Mouse (Mus musculus): Measurements from ENCODE around the gene Ilkap. TPM values are rescaled to one million over a fixed set of nuclear protein-coding genes. Genes with fewer than 3 reads are reported as not detected.
A peak's percentile ranks its signal among the peaks of the same experiment; 100 is the strongest.

The Ilkap gene
- polyA plus RNA-seq, 1 experiment from 2014 or later: 159 TPM

DNA sequence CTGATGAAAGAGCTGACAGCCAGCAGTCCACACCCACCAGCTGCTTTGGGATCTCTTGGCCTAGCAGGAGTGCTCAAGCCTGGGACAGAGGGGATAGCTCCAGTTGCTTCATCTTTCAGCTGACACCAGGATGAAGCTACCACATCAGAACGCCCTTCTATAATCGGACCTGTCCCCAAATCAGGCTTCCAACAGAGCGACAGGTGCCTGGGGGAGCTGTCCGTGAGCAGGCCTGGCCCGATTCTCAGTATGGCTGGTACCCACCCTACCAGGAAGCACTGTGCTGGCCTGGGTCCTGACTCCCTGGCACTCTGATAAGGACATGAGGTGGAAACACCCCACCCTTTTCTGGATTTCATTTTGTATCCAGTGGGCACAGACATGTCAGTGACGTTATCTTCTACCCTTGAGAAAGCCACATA, 25.2 kb downstream of the Ilkap start:
- peaks cover 58% of the 10 kb centered on the region for H3K36me3 ChIP-seq (ENCODE audit: control insufficient read depth, insufficient read depth, low read length)
- no peak overlapping the region for H3K4me2 ChIP-seq
- no peaks in the 10 kb centered on the region for H3K9me3 ChIP-seq (ENCODE audit: control insufficient read depth, low read length)
- DNase-seq (ENCODE audit: low spot score) (no peak), ATAC-seq (replicated peaks; ENCODE audit: low FRiP score) (peak; percentile 86)
- no peak overlapping the region for H3K9ac ChIP-seq (ENCODE audit: low read depth, low read length)
- no peaks in the 10 kb centered on the region; the same call in none of the 2 replicates for H3K4me1 ChIP-seq (replicated peaks; ENCODE audit: control insufficient read depth, insufficient read depth, low read length)
- H3K4me3 ChIP-seq (ENCODE audit: low read depth, low read length): no peak overlapping the region
- H3K27ac ChIP-seq (ENCODE audit: low read depth, low read length): peak overlapping the region; percentile 35; the same call in 1 of the 2 replicates
- no peaks in the 10 kb centered on the region for H3K27me3 ChIP-seq (replicated peaks; ENCODE audit: control insufficient read depth, insufficient read depth, low read length)
- WGBS: 67% methylated on average over 6 of the region's 6 CpGs

GRCm38 (mm10) chr1:91370055-91370454, 28.6 kb downstream of the Ilkap start:
- Histone ChIP-seq H3K36me3 (ENCODE audit: control insufficient read depth, insufficient read depth, low read length) (peaks cover 37% of the 10 kb centered on the region), H3K9ac (ENCODE audit: low read depth, low read length) (no peak overlapping the region), H3K4me3 (ENCODE audit: low read depth, low read length) (no peak overlapping the region), H3K27ac (ENCODE audit: low read depth, low read length) (no peak overlapping the region), H3K4me1 (replicated peaks; ENCODE audit: control insufficient read depth, insufficient read depth, low read length) (peaks cover 17% of the 10 kb centered on the region), H3K9me3 (ENCODE audit: control insufficient read depth, low read length) (no peaks in the 10 kb centered on the region), H3K4me2 (no peak overlapping the region), H3K27me3 (replicated peaks; ENCODE audit: control insufficient read depth, insufficient read depth, low read length) (peaks cover 4% of the 10 kb centered on the region; the same call in 1 of the 2 replicates)
- no peak for ATAC-seq (replicated peaks; ENCODE audit: low FRiP score)
- WGBS: 89% methylated on average over 23 of the region's 23 CpGs
- no peak for DNase-seq (ENCODE audit: low spot score)

GRCm38 (mm10) chr1:91369408-91369807, 29.2 kb downstream of the Ilkap start:
- H3K9ac ChIP-seq (ENCODE audit: low read depth, low read length): no peak overlapping the region
- H3K4me3 ChIP-seq (ENCODE audit: low read depth, low read length): no peak overlapping the region
- DNase-seq (ENCODE audit: low spot score): no peak
- H3K4me1 ChIP-seq (replicated peaks; ENCODE audit: control insufficient read depth, insufficient read depth, low read length): peaks cover 17% of the 10 kb centered on the region
- no peak overlapping the region for H3K27ac ChIP-seq (ENCODE audit: low read depth, low read length)
- peaks cover 31% of the 10 kb centered on the region for H3K36me3 ChIP-seq (ENCODE audit: control insufficient read depth, insufficient read depth, low read length)
- H3K9me3 ChIP-seq (ENCODE audit: control insufficient read depth, low read length): no peaks in the 10 kb centered on the region
- peaks cover 4% of the 10 kb centered on the region; the same call in 1 of the 2 replicates for H3K27me3 ChIP-seq (replicated peaks; ENCODE audit: control insufficient read depth, insufficient read depth, low read length)
- 68% methylated on average over 4 of the region's 4 CpGs for WGBS
- no peak overlapping the region for H3K4me2 ChIP-seq
- no peak for ATAC-seq (replicated peaks; ENCODE audit: low FRiP score)

DNA sequence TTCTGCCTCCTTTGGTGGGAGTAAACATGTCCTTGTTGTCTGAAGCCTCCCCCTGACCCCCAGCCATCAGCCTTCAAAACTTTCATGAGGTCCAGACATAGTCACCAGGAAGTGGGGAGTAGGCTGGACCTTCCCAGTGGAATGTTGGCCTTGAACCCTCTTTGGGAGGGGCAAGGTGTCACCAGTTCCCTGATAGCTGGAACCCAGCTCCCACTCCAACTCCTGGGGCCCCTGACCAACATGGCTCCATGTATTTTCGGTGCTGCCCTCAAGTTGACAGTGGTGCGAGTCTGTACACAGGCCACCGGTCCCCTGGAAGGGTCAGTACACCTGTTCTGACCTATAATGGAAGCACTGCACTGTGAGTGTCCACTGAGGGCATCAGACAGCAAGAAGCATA, 31.3 kb downstream of the Ilkap start:
- Histone ChIP-seq H3K4me2 (peak overlapping the region; percentile 96), H3K27ac (ENCODE audit: low read depth, low read length) (no peak overlapping the region), H3K27me3 (replicated peaks; ENCODE audit: control insufficient read depth, insufficient read depth, low read length) (peaks cover 4% of the 10 kb centered on the region; the same call in 1 of the 2 replicates), H3K9ac (ENCODE audit: low read depth, low read length) (peak overlapping the region; percentile 80), H3K4me3 (ENCODE audit: low read depth, low read length) (peak overlapping the region; percentile 63; the same call in 1 of the 2 replicates), H3K36me3 (ENCODE audit: control insufficient read depth, insufficient read depth, low read length) (peaks cover 18% of the 10 kb centered on the region), H3K4me1 (replicated peaks; ENCODE audit: control insufficient read depth, insufficient read depth, low read length) (peaks cover 17% of the 10 kb centered on the region), H3K9me3 (ENCODE audit: control insufficient read depth, low read length) (no peaks in the 10 kb centered on the region)
- WGBS: 94% methylated on average over 3 of the region's 3 CpGs
- DNase-seq (ENCODE audit: low spot score) (no peak), ATAC-seq (replicated peaks; ENCODE audit: low FRiP score) (no peak)

GRCm38 (mm10) chr1:91366215-91367108, 32.2 kb downstream of the Ilkap start, which contains the start of gene Erfe:
Erfe (plus strand) TSS chr1:91366430.
- peaks cover 4% of the 10 kb centered on the region; the same call in 1 of the 2 replicates for H3K27me3 ChIP-seq (replicated peaks; ENCODE audit: control insufficient read depth, insufficient read depth, low read length)
- ATAC-seq (replicated peaks; ENCODE audit: low FRiP score) (peak; percentile 75), DNase-seq (ENCODE audit: low spot score) (peak; percentile 85)
- H3K27ac ChIP-seq (ENCODE audit: low read depth, low read length): 0 out of 2 replicates have a peak within 1 kb of the TSS, but pooled peaks have one; percentile 17
- H3K9ac ChIP-seq (ENCODE audit: low read depth, low read length): peak within 1 kb of the TSS; percentile 80
- peaks cover 17% of the 10 kb centered on the region for H3K4me1 ChIP-seq (replicated peaks; ENCODE audit: control insufficient read depth, insufficient read depth, low read length)
- WGBS: under 1% methylated on average over 68 of the region's 68 CpGs
- no peaks in the 10 kb centered on the region for H3K9me3 ChIP-seq (ENCODE audit: control insufficient read depth, low read length)
- H3K4me3 ChIP-seq (ENCODE audit: low read depth, low read length): peak within 1 kb of the TSS; percentile 63
- H3K36me3 ChIP-seq (ENCODE audit: control insufficient read depth, insufficient read depth, low read length): peaks cover 9% of the 10 kb centered on the region
- peak within 1 kb of the TSS; percentile 96 for H3K4me2 ChIP-seq

DNA sequence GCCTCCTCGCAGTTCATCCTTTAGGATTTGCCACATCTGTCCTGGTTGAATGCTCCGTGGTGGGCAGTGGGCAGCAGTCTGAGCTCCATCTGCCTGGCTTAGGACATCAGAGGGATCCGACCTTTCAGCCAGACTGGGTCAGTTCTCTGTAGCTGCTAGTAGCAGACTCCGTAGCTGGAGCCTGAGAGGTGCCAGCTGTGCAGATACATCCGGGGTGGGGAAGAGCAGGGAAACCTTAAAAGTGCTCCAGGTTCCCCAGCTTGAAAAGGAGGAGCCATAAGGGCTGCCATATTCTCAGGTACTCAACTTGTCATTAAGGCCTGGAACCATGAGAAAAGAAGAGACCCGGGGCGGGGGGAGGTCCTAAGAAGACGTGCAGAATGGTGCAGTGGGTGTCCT, 32.8 kb downstream of the Ilkap start:
- Histone ChIP-seq H3K27ac (ENCODE audit: low read depth, low read length) (no peak overlapping the region), H3K4me3 (ENCODE audit: low read depth, low read length) (peak overlapping the region; percentile 63), H3K9ac (ENCODE audit: low read depth, low read length) (peak overlapping the region; percentile 51; the same call in 1 of the 2 replicates), H3K36me3 (ENCODE audit: control insufficient read depth, insufficient read depth, low read length) (peaks cover 3% of the 10 kb centered on the region), H3K27me3 (replicated peaks; ENCODE audit: control insufficient read depth, insufficient read depth, low read length) (peaks cover 4% of the 10 kb centered on the region; the same call in 1 of the 2 replicates), H3K4me2 (peak overlapping the region; percentile 96), H3K9me3 (ENCODE audit: control insufficient read depth, low read length) (no peaks in the 10 kb centered on the region), H3K4me1 (replicated peaks; ENCODE audit: control insufficient read depth, insufficient read depth, low read length) (peaks cover 17% of the 10 kb centered on the region)
- WGBS: 35% methylated on average over 8 of the region's 8 CpGs
- ATAC-seq (replicated peaks; ENCODE audit: low FRiP score): no peak
- DNase-seq (ENCODE audit: low spot score): no peak

DNA sequence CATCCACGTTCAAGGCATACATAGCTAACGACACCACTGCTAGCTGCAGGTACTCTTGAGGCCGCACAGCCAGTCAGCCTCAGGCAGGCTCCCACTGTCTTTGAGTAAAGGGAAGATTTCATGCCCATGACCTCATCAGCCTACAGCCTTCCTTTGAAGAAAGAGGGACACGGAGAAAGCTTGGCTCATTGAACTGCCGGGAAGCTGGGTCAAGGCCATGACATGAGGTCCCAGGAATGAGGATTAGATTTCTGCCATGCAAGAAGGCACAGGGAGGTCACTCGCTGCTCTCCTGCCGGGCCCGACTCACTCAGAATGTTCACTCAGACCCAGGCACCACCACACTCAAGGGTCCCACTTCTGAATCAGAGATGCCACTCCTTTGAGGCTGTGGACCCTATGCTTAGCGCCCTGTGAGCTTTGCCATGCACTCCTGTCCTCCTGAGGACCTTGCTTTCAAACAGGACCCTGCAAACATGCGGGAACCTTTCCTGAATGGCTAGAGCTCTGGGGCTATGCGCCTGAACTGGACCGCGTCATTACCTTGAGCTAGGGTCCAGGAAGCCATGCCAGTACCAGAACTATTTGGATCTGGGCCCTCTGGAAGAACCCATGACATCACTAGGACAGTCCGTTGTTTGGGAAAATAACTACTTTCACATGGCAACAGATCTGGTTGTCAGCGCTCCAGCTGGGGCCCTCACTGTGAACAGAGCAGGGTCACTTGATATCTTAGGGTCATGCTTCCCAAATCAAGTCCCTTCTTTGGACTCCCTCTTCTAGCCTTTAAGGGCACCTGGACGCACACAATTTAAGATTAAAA, 33.6 kb downstream of the Ilkap start:
- Histone ChIP-seq H3K27me3 (replicated peaks; ENCODE audit: control insufficient read depth, insufficient read depth, low read length) (peaks cover 4% of the 10 kb centered on the region; the same call in 1 of the 2 replicates), H3K27ac (ENCODE audit: low read depth, low read length) (no peak overlapping the region), H3K4me3 (ENCODE audit: low read depth, low read length) (no peak overlapping the region), H3K9ac (ENCODE audit: low read depth, low read length) (no peak overlapping the region), H3K9me3 (ENCODE audit: control insufficient read depth, low read length) (no peaks in the 10 kb centered on the region), H3K4me1 (replicated peaks; ENCODE audit: control insufficient read depth, insufficient read depth, low read length) (peaks cover 17% of the 10 kb centered on the region), H3K4me2 (no peak overlapping the region), H3K36me3 (ENCODE audit: control insufficient read depth, insufficient read depth, low read length) (peaks cover 2% of the 10 kb centered on the region; the same call in 1 of the 2 replicates)
- ATAC-seq (replicated peaks; ENCODE audit: low FRiP score) (no peak), DNase-seq (ENCODE audit: low spot score) (no peak)
- 89% methylated on average over 16 of the region's 16 CpGs for WGBS

GRCm38 (mm10) chr1:91362113-91362512, 36.5 kb downstream of the Ilkap start:
- Histone ChIP-seq H3K4me2 (no peak overlapping the region), H3K27me3 (replicated peaks; ENCODE audit: control insufficient read depth, insufficient read depth, low read length) (peaks cover 2% of the 10 kb centered on the region; the same call in 1 of the 2 replicates), H3K9ac (ENCODE audit: low read depth, low read length) (no peak overlapping the region), H3K27ac (ENCODE audit: low read depth, low read length) (no peak overlapping the region), H3K4me1 (replicated peaks; ENCODE audit: control insufficient read depth, insufficient read depth, low read length) (peaks cover 13% of the 10 kb centered on the region), H3K4me3 (ENCODE audit: low read depth, low read length) (no peak overlapping the region), H3K36me3 (ENCODE audit: control insufficient read depth, insufficient read depth, low read length) (no peaks in the 10 kb centered on the region), H3K9me3 (ENCODE audit: control insufficient read depth, low read length) (no peaks in the 10 kb centered on the region)
- WGBS: 73% methylated on average over 5 of the region's 5 CpGs
- ATAC-seq (replicated peaks; ENCODE audit: low FRiP score) (no peak), DNase-seq (ENCODE audit: low spot score) (no peak)

Data from liver, embryonic 11.5 days (tissue).